ENCODE assay signal across 11 mouse cellular contexts in the genomic region with DNA sequence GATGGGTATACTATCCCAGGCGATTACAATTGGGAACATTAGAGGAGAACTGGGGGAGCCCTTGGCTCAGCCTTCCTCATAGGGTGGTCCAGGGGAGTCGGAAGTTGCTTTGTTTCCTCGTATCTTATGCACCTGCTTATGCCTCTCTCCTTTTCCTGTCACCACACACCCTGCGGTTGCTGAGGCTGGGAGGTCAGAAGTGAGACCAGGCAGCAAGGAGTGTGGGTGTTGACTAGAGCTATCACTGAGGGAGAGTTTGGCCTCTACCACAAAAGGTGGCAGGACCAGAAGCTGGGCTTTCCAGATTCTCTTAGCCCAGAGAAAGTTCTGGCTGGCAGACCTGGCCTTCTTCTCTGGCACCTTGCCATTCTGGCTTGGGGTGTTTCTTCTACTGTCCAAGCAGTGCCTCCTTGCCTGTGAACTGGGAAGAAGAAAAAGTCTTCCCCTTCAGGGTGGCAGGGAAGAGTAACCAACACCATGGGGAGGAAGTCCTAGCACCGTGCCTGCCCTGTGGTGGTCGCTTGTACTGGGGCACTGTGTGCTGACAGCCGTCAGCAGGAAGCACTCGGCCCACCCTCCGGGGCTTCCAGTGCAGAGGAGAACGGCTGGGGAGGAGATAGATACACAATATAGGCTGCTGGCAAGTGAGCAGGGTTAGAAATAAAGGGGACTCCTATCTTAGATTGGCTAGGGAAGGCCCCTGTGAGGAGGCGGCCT. TPM values are rescaled to one million over a fixed set of nuclear protein-coding genes. Genes with fewer than 3 reads are reported as not detected.
DNase-seq lines count a peak whose midpoint lies in the region; ATAC-seq and TF ChIP-seq lines count a peak whose summit lies in the region.
"Had no signal": no experiment of that assay in that cellular context is flagged by ENCODE, and none has a peak within 500 bp of the region (broad histone marks: within the 10 kb centered on the region; RNA-seq: fewer than 3 reads in every experiment).

No protein-coding gene starts in this region.

- H3K27ac ChIP-seq in layer of hippocampus, adult 2 months, result peak overlapping the region; percentile 56; the same call in 1 of the 2 replicates
- H3K27ac ChIP-seq: embryonic facial prominence, embryonic 15.5 days; limb, embryonic 13.5 days had no signal

- no peak for TF ChIP-seq CTCF in layer of hippocampus, adult 2 months (conservative IDR thresholded peaks at IDR 0.05)

- peak; percentile 49 for DNase-seq in cerebellum, adult 11 months
- no peak for DNase-seq in cerebellum, postnatal 4 days (ENCODE audit: low spot score in 2 of 2)
- DNase-seq in layer of hippocampus, adult 2 months (ENCODE audit: low spot score in 2 of 2), result no peak
- no peak for DNase-seq in layer of hippocampus, adult 11-12 months (ENCODE audit: low spot score)
- DNase-seq in adrenal gland, postnatal 25 days, result peak; percentile 42
- no peak for DNase-seq in layer of hippocampus, adult 8-10 months (ENCODE audit: low spot score in 2 of 2)

- ATAC-seq in inflammation-experienced regulatory T-cells, adult 6 months, result peak; percentile 5
- no peak for ATAC-seq in erythroblast, adult 5-6 weeks (replicated peaks; ENCODE audit: low FRiP score, poor library complexity, severe bottlenecking)
- ATAC-seq: midbrain, embryonic 16.5 days had no signal

- no peak overlapping the region for H3K4me3 ChIP-seq in layer of hippocampus, adult 2 months
- H3K4me3 ChIP-seq: embryonic facial prominence, embryonic 15.5 days; limb, embryonic 13.5 days had no signal

RNA-seq across cellular contexts. Expression of a gene that starts 33.3 kb away (rescaled TPM):
- 10 to 100 TPM; 39.8 to 41.1 TPM for total RNA-seq in layer of hippocampus, adult 2 months (2021)
- 48.2 and 52.6 TPM in 2 replicates for total RNA-seq in adrenal gland, postnatal 25 days (2021)
- polyA plus RNA-seq in inflammation-experienced regulatory T-cells, adult 6 months (2017; shearing (Covaris generic)), result 10 to 100 TPM in 2 of 3 experiments, 1 to 10 TPM in 1; 9.6 to 21.6 (median 20.9) TPM
- 2.1 and 2.9 TPM in 2 replicates for total RNA-seq in erythroblast, adult 5-6 weeks (2015; ENCODE audit: low replicate concordance)
- 1.4 and 4.0 TPM in 2 replicates for total RNA-seq in erythroblast, adult 5-6 weeks (2017; ENCODE audit: low replicate concordance)
- total RNA-seq in layer of hippocampus, adult 8-10 months (2022), result 10 to 100 TPM; 41.0 to 48.0 (median 43.7) TPM

RNA-seq across cellular contexts. Expression of a gene that starts 36.5 kb away (rescaled TPM):
- total RNA-seq in layer of hippocampus, adult 2 months (2021), result 1 to 10 TPM; 5.1 to 5.9 TPM
- 3.9 and 5.1 TPM in 2 replicates for total RNA-seq in adrenal gland, postnatal 25 days (2021)
- 10 to 100 TPM in 2 of 3 experiments, 1 to 10 TPM in 1; 6.1 to 16.8 (median 13.9) TPM for polyA plus RNA-seq in inflammation-experienced regulatory T-cells, adult 6 months (2017; shearing (Covaris generic))
- total RNA-seq in erythroblast, adult 5-6 weeks (2015; ENCODE audit: low replicate concordance), result 1.5 TPM in 1 of 2 replicates, not detected in the other
- total RNA-seq in erythroblast, adult 5-6 weeks (2017; ENCODE audit: low replicate concordance), result 0.56 TPM in 1 of 2 replicates, not detected in the other
- total RNA-seq in layer of hippocampus, adult 8-10 months (2022), result 1 to 10 TPM; 3.2 to 5.0 (median 4.1) TPM

RNA-seq across cellular contexts. Expression of a gene that starts 36.7 kb away (rescaled TPM):
- 100 to 1,000 TPM; 173 to 186 TPM for total RNA-seq in layer of hippocampus, adult 2 months (2021)
- 123 and 135 TPM in 2 replicates for total RNA-seq in adrenal gland, postnatal 25 days (2021)
- 100 to 1,000 TPM; 206 to 295 (median 210) TPM for polyA plus RNA-seq in inflammation-experienced regulatory T-cells, adult 6 months (2017; shearing (Covaris generic))
- total RNA-seq in erythroblast, adult 5-6 weeks (2015; ENCODE audit: low replicate concordance), result 43.9 and 44.2 TPM in 2 replicates
- 19.8 and 23.4 TPM in 2 replicates for total RNA-seq in erythroblast, adult 5-6 weeks (2017; ENCODE audit: low replicate concordance)
- 100 to 1,000 TPM; 164 to 207 (median 188) TPM for total RNA-seq in layer of hippocampus, adult 8-10 months (2022)

RNA-seq across cellular contexts. Expression of a gene that starts 53.2 kb away (rescaled TPM):
- total RNA-seq in layer of hippocampus, adult 2 months (2021), result 10 to 100 TPM; 15.2 TPM
- 16.5 and 19.0 TPM in 2 replicates for total RNA-seq in adrenal gland, postnatal 25 days (2021)
- polyA plus RNA-seq in inflammation-experienced regulatory T-cells, adult 6 months (2017; shearing (Covaris generic)), result 1 to 10 TPM in 1 of 3 experiments, under 1 TPM in 2; 0.68 to 1.7 (median 0.90) TPM
- total RNA-seq in erythroblast, adult 5-6 weeks (2015; ENCODE audit: low replicate concordance), result 0.42 TPM in 1 of 2 replicates, not detected in the other
- total RNA-seq in erythroblast, adult 5-6 weeks (2017; ENCODE audit: low replicate concordance), result 3.6 and 5.9 TPM in 2 replicates
- 10 to 100 TPM; 14.7 to 17.7 (median 16.1) TPM for total RNA-seq in layer of hippocampus, adult 8-10 months (2022)

RNA-seq across cellular contexts. Expression of a gene that starts 54.2 kb away (rescaled TPM):
- 10 to 100 TPM; 30.0 to 32.3 TPM for total RNA-seq in layer of hippocampus, adult 2 months (2021)
- 38.2 and 42.6 TPM in 2 replicates for total RNA-seq in adrenal gland, postnatal 25 days (2021)
- polyA plus RNA-seq in inflammation-experienced regulatory T-cells, adult 6 months (2017; shearing (Covaris generic)), result 10 to 100 TPM; 42.4 to 69.7 (median 60.2) TPM
- 21.1 and 35.9 TPM in 2 replicates for total RNA-seq in erythroblast, adult 5-6 weeks (2015; ENCODE audit: low replicate concordance)
- 25.0 and 53.7 TPM in 2 replicates for total RNA-seq in erythroblast, adult 5-6 weeks (2017; ENCODE audit: low replicate concordance)
- total RNA-seq in layer of hippocampus, adult 8-10 months (2022), result 10 to 100 TPM; 20.7 to 29.4 (median 27.1) TPM

Comparison
In these comparisons a context has a peak if more than half of its experiments do, and no peak if none do; other contexts are left out.
1. DNase-seq: peak in cerebellum, adult 11 months (single experiment) and adrenal gland, postnatal 25 days (single experiment); none in cerebellum, postnatal 4 days (0 of 2), layer of hippocampus, adult 2 months (0 of 2), layer of hippocampus, adult 11-12 months (single experiment) and layer of hippocampus, adult 8-10 months (0 of 2).